Mouse (Mus musculus) testis, postnatal 10 days (tissue): ENCODE data around the gene Cd276.

Experiments used
- DNase-seq: peaks from one replicate; pipeline ENCODE4 v3.0.0; 2021; ENCODE audit warnings: low spot score

The Cd276 gene

GRCm38 (mm10) chr9:58510452-58510851 is 44.8 kb downstream of the Cd276 start:
- DNase-seq: no peak

- DNase-seq: no peak
Measured at GRCm38 (mm10) chr9:58507216-58508005, 47.8 kb downstream of the Cd276 start.

- no peak for DNase-seq
Measured at GRCm38 (mm10) chr9:58500946-58501345, 54.3 kb downstream of the Cd276 start.

- no peak for DNase-seq
Measured at GRCm38 (mm10) chr9:58497942-58498341, 57.3 kb downstream of the Cd276 start.

GRCm38 (mm10) chr9:58496470-58497182 is 58.6 kb downstream of the Cd276 start:
- no peak for DNase-seq

GRCm38 (mm10) chr9:58495035-58495434 is 60.2 kb downstream of the Cd276 start:
- no peak for DNase-seq

- DNase-seq: no peak
Measured at GRCm38 (mm10) chr9:58490391-58490790, 64.8 kb downstream of the Cd276 start.

GRCm38 (mm10) chr9:58489865-58490165 is 65.4 kb downstream of the Cd276 start:
- no peak for DNase-seq

- DNase-seq: peak; percentile 54
Measured at GRCm38 (mm10) chr9:58489133-58489864, 65.9 kb downstream of the Cd276 start.

- DNase-seq: peak; percentile 75
Measured at GRCm38 (mm10) chr9:58487851-58488801, 67.1 kb downstream of the Cd276 start, which contains the start of gene Insyn1. Insyn1 (plus strand) TSS chr9:58488603.

GRCm38 (mm10) chr9:58487076-58487475 is 68.2 kb downstream of the Cd276 start:
- DNase-seq: no peak
